Mouse (Mus musculus) embryonic facial prominence, embryonic 12.5 days (tissue): Measurements from ENCODE around the gene Dennd5b. TPM values are rescaled to one million over a fixed set of nuclear protein-coding genes. Genes with fewer than 3 reads are reported as not detected.
A peak's percentile ranks its signal among the peaks of the same experiment; 100 is the strongest.

Experiments used
- ATAC-seq: fragments of 200-750 bp; cut with Nextera tagmentation; 2 replicates; pipeline ENCODE4 v1.8.0; 2017; ENCODE audit not compliant: insufficient number of reproducible peaks, insufficient read depth, low FRiP score, low TSS enrichment
- H3K27ac ChIP-seq: fragments of 300-500 bp; sonication (generic); 2 replicates; pipeline ENCODE4 v1.5.1; 2016; ENCODE audit warnings: mild to moderate bottlenecking
- H3K27me3 ChIP-seq: fragments of 300-500 bp; sonication (generic); 2 replicates; pipeline ENCODE4 v1.6.1; 2016; ENCODE audit warnings: mild to moderate bottlenecking, moderate library complexity
- H3K36me3 ChIP-seq: fragments of 300-500 bp; sonication (generic); 2 replicates; pipeline ENCODE4 v1.6.1; 2016; ENCODE audit warnings: mild to moderate bottlenecking
- H3K4me1 ChIP-seq: fragments of 300-500 bp; sonication (generic); 2 replicates; pipeline ENCODE4 v1.6.1; 2016
- H3K4me2 ChIP-seq: fragments of 300-500 bp; sonication (generic); replicated peaks from 2 replicates; pipeline ENCODE4 v1.6.1; 2016; ENCODE audit warnings: mild to moderate bottlenecking, moderate library complexity
- H3K4me3 ChIP-seq: fragments of 300-500 bp; sonication (generic); 2 replicates; pipeline ENCODE4 v1.5.1; 2016; ENCODE audit warnings: mild to moderate bottlenecking
- H3K9ac ChIP-seq: fragments of 300-500 bp; sonication (generic); 2 replicates; pipeline ENCODE4 v1.6.1; 2016; ENCODE audit warnings: mild to moderate bottlenecking, moderate library complexity
- H3K9me3 ChIP-seq: fragments of 300-500 bp; sonication (generic); 2 replicates; pipeline ENCODE4 v1.6.1; 2016; ENCODE audit warnings: mild to moderate bottlenecking, moderate library complexity
- WGBS: fragments of 180-500 bp; shearing (Covaris S2); methylation state at CpG from one replicate; pipeline ENCODE4 v1.1.7; 2016; 5-methylcytosine and 5-hydroxymethylcytosine counted together
- polyA plus RNA-seq: library from polyadenylated mRNA; unstranded; fragments of >200 nt; fragmentation: Nextera tagmentation; extraction: Ambion mirVana; gene quantifications from 2 replicates; pipeline ENCODE4 v1.2.1, GENCODE M21; 2016

Dennd5b gene
- polyA plus RNA-seq, 1 experiment from 2014 or later: 8.1 TPM

GRCm38 (mm10) chr6:148961285-148961684 lies 140.2 kb downstream of the Dennd5b start:
- ATAC-seq: no peak
- 50% methylated on average over 1 of the region's 1 CpGs for WGBS
- Histone ChIP-seq H3K4me2 (no peak overlapping the region), H3K9ac (no peak overlapping the region), H3K27ac (no peak overlapping the region), H3K9me3 (no peaks in the 10 kb centered on the region), H3K4me3 (no peak overlapping the region), H3K36me3 (no peaks in the 10 kb centered on the region), H3K4me1 (no peaks in the 10 kb centered on the region), H3K27me3 (no peaks in the 10 kb centered on the region)

- Histone ChIP-seq H3K9me3 (no peaks in the 10 kb centered on the region), H3K36me3 (no peaks in the 10 kb centered on the region), H3K27ac (no peak overlapping the region), H3K4me1 (no peaks in the 10 kb centered on the region), H3K4me3 (no peak overlapping the region), H3K27me3 (no peaks in the 10 kb centered on the region), H3K4me2 (no peak overlapping the region), H3K9ac (no peak overlapping the region)
- no peak for ATAC-seq
- 52% methylated on average over 4 of the region's 4 CpGs for WGBS
Measured at GRCm38 (mm10) chr6:148959540-148960238, 141.8 kb downstream of the Dennd5b start.

GRCm38 (mm10) chr6:148958712-148959111 lies 142.8 kb downstream of the Dennd5b start:
- Histone ChIP-seq H3K9ac (no peak overlapping the region), H3K27ac (no peak overlapping the region), H3K4me3 (no peak overlapping the region), H3K9me3 (no peaks in the 10 kb centered on the region), H3K4me1 (no peaks in the 10 kb centered on the region), H3K27me3 (no peaks in the 10 kb centered on the region), H3K4me2 (no peak overlapping the region), H3K36me3 (no peaks in the 10 kb centered on the region)
- no peak for ATAC-seq
- 91% methylated on average over 1 of the region's 1 CpGs for WGBS

- Histone ChIP-seq H3K4me2 (no peak overlapping the region), H3K9me3 (no peaks in the 10 kb centered on the region), H3K27ac (no peak overlapping the region), H3K4me1 (no peaks in the 10 kb centered on the region), H3K27me3 (no peaks in the 10 kb centered on the region), H3K36me3 (no peaks in the 10 kb centered on the region), H3K4me3 (no peak overlapping the region), H3K9ac (no peak overlapping the region)
- 82% methylated on average over 3 of the region's 3 CpGs for WGBS
- no peak for ATAC-seq
Measured at GRCm38 (mm10) chr6:148957046-148957445, 144.4 kb downstream of the Dennd5b start.

GRCm38 (mm10) chr6:148955641-148956420 lies 145.6 kb downstream of the Dennd5b start:
- no peaks in the 10 kb centered on the region for H3K36me3 ChIP-seq
- no peak overlapping the region for H3K4me2 ChIP-seq
- no peak overlapping the region for H3K27ac ChIP-seq
- H3K4me3 ChIP-seq: no peak overlapping the region
- no peaks in the 10 kb centered on the region for H3K27me3 ChIP-seq
- H3K9ac ChIP-seq: no peak overlapping the region
- no peak for ATAC-seq
- no peaks in the 10 kb centered on the region for H3K9me3 ChIP-seq
- H3K4me1 ChIP-seq: no peaks in the 10 kb centered on the region

GRCm38 (mm10) chr6:148946881-148947405 lies 154.5 kb downstream of the Dennd5b start:
- H3K27ac ChIP-seq: peak overlapping the region; percentile 94
- no peaks in the 10 kb centered on the region for H3K27me3 ChIP-seq
- peaks cover 10% of the 10 kb centered on the region; the same call in 1 of the 2 replicates for H3K4me1 ChIP-seq
- H3K36me3 ChIP-seq: no peaks in the 10 kb centered on the region
- H3K4me3 ChIP-seq: peak overlapping the region; percentile 87
- H3K9me3 ChIP-seq: no peaks in the 10 kb centered on the region
- H3K9ac ChIP-seq: peak overlapping the region; percentile 98
- peak overlapping the region; percentile 57 for H3K4me2 ChIP-seq
- WGBS: 33% methylated on average over 11 of the region's 11 CpGs
- no peak for ATAC-seq

GRCm38 (mm10) chr6:148946409-148946742 lies 155.1 kb downstream of the Dennd5b start, which contains the start of gene Sinhcaf:
TSS of gene Sinhcaf (minus strand) at chr6:148946467.
- WGBS: under 1% methylated on average over 47 of the region's 47 CpGs
- H3K4me1 ChIP-seq: peaks cover 15% of the 10 kb centered on the region; the same call in 1 of the 2 replicates
- ATAC-seq: peak; percentile 77
- H3K9me3 ChIP-seq: no peaks in the 10 kb centered on the region
- no peaks in the 10 kb centered on the region for H3K36me3 ChIP-seq
- peak within 1 kb of the TSS; percentile 87 for H3K4me3 ChIP-seq
- H3K27me3 ChIP-seq: no peaks in the 10 kb centered on the region
- peak within 1 kb of the TSS; percentile 63 for H3K4me2 ChIP-seq
- peak within 1 kb of the TSS; percentile 94 for H3K27ac ChIP-seq
- H3K9ac ChIP-seq: peak within 1 kb of the TSS; percentile 98

GRCm38 (mm10) chr6:148945509-148946408 lies 155.7 kb downstream of the Dennd5b start:
- Histone ChIP-seq H3K36me3 (no peaks in the 10 kb centered on the region), H3K4me3 (peak overlapping the region; percentile 87), H3K9me3 (no peaks in the 10 kb centered on the region), H3K27ac (peak overlapping the region; percentile 94), H3K27me3 (no peaks in the 10 kb centered on the region), H3K9ac (peak overlapping the region; percentile 98), H3K4me2 (peak overlapping the region; percentile 63), H3K4me1 (peaks cover 15% of the 10 kb centered on the region; the same call in 1 of the 2 replicates)
- ATAC-seq: peak; percentile 23; the same call in 1 of the 2 replicates
- under 1% methylated on average over 75 of the region's 75 CpGs for WGBS

- H3K36me3 ChIP-seq: no peaks in the 10 kb centered on the region
- under 1% methylated on average over 88 of the region's 92 CpGs for WGBS
- ATAC-seq: peak; percentile 31
- peak overlapping the region; percentile 87 for H3K4me3 ChIP-seq
- H3K27ac ChIP-seq: peak overlapping the region; percentile 94
- peak overlapping the region; percentile 98 for H3K9ac ChIP-seq
- peak overlapping the region; percentile 63 for H3K4me2 ChIP-seq
- peaks cover 15% of the 10 kb centered on the region; the same call in 1 of the 2 replicates for H3K4me1 ChIP-seq
- no peaks in the 10 kb centered on the region for H3K9me3 ChIP-seq
- no peaks in the 10 kb centered on the region for H3K27me3 ChIP-seq
Measured at GRCm38 (mm10) chr6:148944767-148945508, 156.5 kb downstream of the Dennd5b start.

GRCm38 (mm10) chr6:148944344-148944766 lies 157.1 kb downstream of the Dennd5b start:
- H3K4me1 ChIP-seq: peaks cover 15% of the 10 kb centered on the region; the same call in 1 of the 2 replicates
- H3K9me3 ChIP-seq: no peaks in the 10 kb centered on the region
- H3K4me2 ChIP-seq: peak overlapping the region; percentile 63
- no peaks in the 10 kb centered on the region for H3K36me3 ChIP-seq
- peak overlapping the region; percentile 87 for H3K4me3 ChIP-seq
- ATAC-seq: peak; percentile 59; the same call in 1 of the 2 replicates
- no peaks in the 10 kb centered on the region for H3K27me3 ChIP-seq
- H3K9ac ChIP-seq: peak overlapping the region; percentile 98
- WGBS: under 1% methylated on average over 30 of the region's 30 CpGs
- H3K27ac ChIP-seq: peak overlapping the region; percentile 94
